In the genomic region with DNA sequence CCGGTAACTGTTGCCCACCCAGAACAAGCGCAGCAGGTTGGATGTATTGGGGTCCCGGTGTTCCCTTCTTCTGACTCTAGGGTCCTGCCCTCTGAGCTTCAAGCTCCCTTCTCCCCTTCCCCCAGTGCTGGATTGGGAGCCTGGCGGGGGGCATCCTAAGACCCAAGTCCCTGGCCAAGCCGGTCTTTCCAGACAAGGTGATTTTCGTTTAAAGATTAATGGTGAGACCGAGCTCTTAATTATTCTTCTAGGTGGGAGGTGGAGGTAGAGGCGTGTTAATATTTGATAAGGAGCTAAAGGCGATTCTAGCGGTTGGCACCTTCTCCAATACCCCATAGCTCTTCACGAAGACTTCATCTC, we compare ENCODE assay signal across 8 mouse cellular contexts. TPM values are rescaled to one million over a fixed set of nuclear protein-coding genes. Genes with fewer than 3 reads are reported as not detected.
DNase-seq lines count a peak whose midpoint lies in the region; ATAC-seq and TF ChIP-seq lines count a peak whose summit lies in the region.

No protein-coding gene starts in this region.

- peak overlapping the region; percentile 59 for H3K4me2 ChIP-seq in midbrain, embryonic 13.5 days (replicated peaks)

- no peaks in the 10 kb centered on the region for H3K36me3 ChIP-seq in forebrain, embryonic 10.5 days (replicated peaks)
- H3K36me3 ChIP-seq in midbrain, embryonic 13.5 days: no peaks in the 10 kb centered on the region

- WGBS in forebrain, embryonic 10.5 days: 3% methylated on average over 11 of the region's 11 CpGs
- WGBS in midbrain, embryonic 13.5 days: under 1% methylated on average over 11 of the region's 11 CpGs

- no peak for TF ChIP-seq CTCF in layer of hippocampus, adult 2 months (conservative IDR thresholded peaks at IDR 0.05)

- ATAC-seq in midbrain, embryonic 13.5 days: no peak

- peak overlapping the region; percentile 33; the same call in 1 of the 2 replicates for H3K9ac ChIP-seq in midbrain, embryonic 13.5 days (replicated peaks)

- peaks cover 55% of the 10 kb centered on the region for H3K27me3 ChIP-seq in forebrain, embryonic 10.5 days (ENCODE audit: poor library complexity, severe bottlenecking)
- H3K27me3 ChIP-seq in midbrain, embryonic 13.5 days: peaks cover 53% of the 10 kb centered on the region

- H3K9me3 ChIP-seq in forebrain, embryonic 10.5 days: no peaks in the 10 kb centered on the region
- H3K9me3 ChIP-seq in midbrain, embryonic 13.5 days: no peaks in the 10 kb centered on the region

- peaks cover 42% of the 10 kb centered on the region for H3K4me1 ChIP-seq in forebrain, embryonic 10.5 days
- peaks cover 26% of the 10 kb centered on the region for H3K4me1 ChIP-seq in midbrain, embryonic 13.5 days (replicated peaks)

- peak overlapping the region; percentile 94 for H3K27ac ChIP-seq in layer of hippocampus, adult 2 months
- H3K27ac ChIP-seq in forebrain, embryonic 10.5 days: no peak overlapping the region
- H3K27ac ChIP-seq in midbrain, embryonic 13.5 days: no peak overlapping the region

- no peak for DNase-seq in layer of hippocampus, adult 2 months (ENCODE audit: low spot score in 2 of 2)
- DNase-seq in layer of hippocampus, postnatal 14 days (ENCODE audit: low spot score in 2 of 2): no peak
- no peak for DNase-seq in forebrain, embryonic 10.5 days (ENCODE audit: extremely low spot score, low spot score)
- peak; percentile 53 for DNase-seq in kidney, adult 18-20 months
- no peak for DNase-seq in urinary bladder, postnatal 36 days (ENCODE audit: low spot score in 2 of 2)
- no peak for DNase-seq in frontal cortex, adult 2 months (ENCODE audit: extremely low spot score in 1 of 2, low spot score in 1 of 2)
- no peak for DNase-seq in gastrocnemius, adult 8-10 months (ENCODE audit: low spot score in 2 of 2)

- H3K4me3 ChIP-seq in layer of hippocampus, adult 2 months: peak overlapping the region; percentile 73
- H3K4me3 ChIP-seq in forebrain, embryonic 10.5 days: peak overlapping the region; percentile 48
- H3K4me3 ChIP-seq in midbrain, embryonic 13.5 days (replicated peaks): peak overlapping the region; percentile 38

RNA-seq across cellular contexts. Expression of a gene that starts 0.7 kb away (rescaled TPM):
- 10 to 100 TPM; 67.0 to 73.9 TPM for total RNA-seq in layer of hippocampus, adult 2 months (2021)
- 10 to 100 TPM; 80.0 to 91.7 TPM for total RNA-seq in layer of hippocampus, postnatal 14 days (2021)
- 3.7 and 3.8 TPM in 2 replicates for polyA plus RNA-seq in forebrain, embryonic 10.5 days (2016; fragmentation: Nextera tagmentation; extraction: Ambion mirVana)
- polyA plus RNA-seq in midbrain, embryonic 13.5 days (2015; fragmentation: Nextera tagmentation; extraction: Ambion mirVana): 5.4 TPM in 2 replicates
- 63.0 and 71.7 TPM in 2 replicates for polyA plus RNA-seq in frontal cortex, adult 2 months (2012; rRNA removed)
- 1 to 10 TPM; 3.4 to 8.8 (median 7.0) TPM for total RNA-seq in gastrocnemius, adult 8-10 months (2022)

RNA-seq across cellular contexts. Expression of a gene that starts 42.1 kb away (rescaled TPM):
- total RNA-seq in layer of hippocampus, adult 2 months (2021): 10 to 100 TPM; 30.7 to 32.1 TPM
- 10 to 100 TPM; 27.0 to 29.6 TPM for total RNA-seq in layer of hippocampus, postnatal 14 days (2021)
- 97.6 and 99.8 TPM in 2 replicates for polyA plus RNA-seq in forebrain, embryonic 10.5 days (2016; fragmentation: Nextera tagmentation; extraction: Ambion mirVana)
- 67.4 and 68.1 TPM in 2 replicates for polyA plus RNA-seq in midbrain, embryonic 13.5 days (2015; fragmentation: Nextera tagmentation; extraction: Ambion mirVana)
- 37.8 and 47.5 TPM in 2 replicates for polyA plus RNA-seq in frontal cortex, adult 2 months (2012; rRNA removed)
- total RNA-seq in gastrocnemius, adult 8-10 months (2022): 10 to 100 TPM; 12.3 to 17.5 (median 14.7) TPM

Comparison
In these comparisons a context has a peak if more than half of its experiments do, and no peak if none do; other contexts are left out.
1. RNA of a gene that starts 0.7 kb away (total RNA-seq): 80.0 to 91.7 TPM in layer of hippocampus, postnatal 14 days and 67.0 to 73.9 TPM in layer of hippocampus, adult 2 months; 3.4 to 8.8 TPM in gastrocnemius, adult 8-10 months; every median in the first group is over 4 times any median in the second.
2. Peak in every context shown above with its lines, with median percentiles within 50 percentile points of each other: H3K4me3 ChIP-seq.